Mouse (Mus musculus): ENCODE data around the gene Smox.
"Not testable (repeated sequence)": the region's sequence is repeated elsewhere in the genome, so short reads cannot be mapped to it uniquely, and the experiment has no call there.

Gene Smox

GRCm38 (mm10) chr2:131491196-131491595 lies at the start of gene Smox:
Gene Smox, plus strand, starts transcription at chr2:131491496.
- in situ Hi-C loops (cut with MboI, MseI) = no loop called here

GRCm38 (mm10) chr2:131443084-131443890 lies 48.0 kb upstream of the Smox start:
- in situ Hi-C loops (cut with MboI, MseI) = no loop called here

DNA sequence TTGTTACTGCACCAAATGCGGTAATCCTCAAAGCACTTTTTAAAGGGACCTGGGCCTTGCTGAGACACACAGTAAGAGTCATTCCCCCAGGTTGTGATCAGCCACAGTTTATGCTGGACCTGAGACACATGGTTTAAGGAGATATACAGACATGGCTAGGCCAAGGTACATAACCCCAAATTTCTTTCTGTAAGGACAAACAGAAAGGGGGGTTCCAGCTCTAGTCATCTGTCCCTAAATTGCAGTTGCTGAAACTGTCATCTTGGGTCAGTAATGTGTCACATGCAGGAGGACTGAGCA lies 47.5 kb upstream of the Smox start:
- in situ Hi-C loops (cut with MboI, MseI) = no loop called here

GRCm38 (mm10) chr2:131446416-131446982 lies 44.8 kb upstream of the Smox start:
- in situ Hi-C loops (cut with MboI, MseI) = no loop called here

DNA sequence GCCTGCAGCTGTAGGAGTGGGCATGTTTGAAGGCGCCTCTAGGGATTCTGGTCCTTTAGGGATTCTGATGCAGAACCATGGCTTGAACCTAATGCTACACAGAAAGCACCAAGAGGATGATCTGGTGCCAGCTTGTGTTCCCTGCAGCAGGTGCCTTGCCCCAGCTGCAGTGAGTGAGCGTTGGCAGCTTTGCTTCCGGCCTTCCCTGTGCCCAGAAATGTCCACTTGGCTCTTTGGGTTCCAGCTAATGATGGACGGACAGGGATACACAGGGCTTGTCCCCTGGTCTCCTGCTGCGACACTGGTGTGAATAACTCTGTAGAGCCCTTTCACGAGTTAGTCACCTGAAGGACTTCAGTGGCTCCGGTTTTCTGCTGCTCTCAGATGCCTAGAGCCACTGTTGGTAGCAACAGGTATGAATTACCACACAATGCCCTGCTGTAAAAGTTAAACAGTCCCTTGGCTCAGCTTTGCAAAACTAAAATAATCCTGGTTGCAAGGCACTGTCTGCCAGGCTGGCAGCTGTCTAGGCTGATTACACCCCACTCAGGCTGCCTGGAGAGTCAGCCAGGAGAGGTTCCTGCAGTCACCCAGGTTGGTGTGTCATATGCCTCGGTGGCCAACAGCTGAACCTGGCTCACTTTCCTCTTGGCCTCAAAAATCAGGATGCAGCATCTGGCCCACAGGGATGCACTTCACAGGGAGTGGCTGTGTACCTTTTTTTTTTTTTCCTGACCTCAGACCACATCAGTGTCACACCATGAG lies 43.5 kb upstream of the Smox start:
- in situ Hi-C loops (cut with MboI, MseI) = no loop called here

DNA sequence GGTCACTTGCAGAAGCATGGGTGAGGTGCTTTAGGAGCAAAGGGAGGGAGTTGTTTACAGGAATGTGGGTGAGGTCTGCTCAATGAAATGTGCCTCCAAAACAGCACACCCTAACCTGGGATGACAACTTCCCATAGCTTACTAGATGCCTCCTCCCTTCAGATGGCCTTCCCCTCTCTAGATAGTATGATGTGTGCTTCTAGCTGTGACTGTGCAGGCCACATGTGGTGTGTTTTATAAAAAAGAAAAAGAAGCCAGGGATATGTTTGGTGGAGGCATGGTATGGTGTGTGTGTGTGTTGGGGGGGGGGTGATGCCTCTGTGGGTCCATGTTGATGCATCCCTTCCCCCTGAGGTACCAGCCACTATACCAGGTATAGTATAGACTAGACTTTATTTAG lies 42.9 kb upstream of the Smox start:
- in situ Hi-C loops (cut with MboI, MseI) = no loop called here

DNA sequence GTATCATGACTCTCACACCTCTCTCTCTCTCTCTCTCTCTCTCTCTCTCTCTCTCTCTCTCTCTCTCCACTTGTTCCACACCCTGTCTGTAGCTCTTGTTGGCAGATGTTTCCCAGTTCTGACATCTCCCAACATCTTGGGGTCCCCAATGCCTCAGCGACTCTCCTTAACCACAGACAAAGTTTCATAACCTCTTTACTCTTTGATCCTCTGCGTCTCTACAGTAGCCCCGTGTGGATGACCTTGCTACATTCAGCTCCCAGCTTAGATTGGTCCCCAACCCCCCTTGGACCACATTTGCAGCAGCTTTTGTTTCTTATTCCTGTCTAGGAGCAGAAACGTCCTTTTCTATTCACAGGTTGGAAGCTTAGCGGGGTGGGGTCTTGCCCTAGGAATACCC lies 41.6 kb upstream of the Smox start:
- in situ Hi-C loops (cut with MboI, MseI) = no loop called here

GRCm38 (mm10) chr2:131450491-131450890 lies 40.8 kb upstream of the Smox start:
- in situ Hi-C loops (cut with MboI, MseI) = no loop called here

- in situ Hi-C loops (cut with MboI, MseI) = no loop called here
These were observed 33.6 kb upstream of the Smox start for GRCm38 (mm10) chr2:131457728-131458127.

DNA sequence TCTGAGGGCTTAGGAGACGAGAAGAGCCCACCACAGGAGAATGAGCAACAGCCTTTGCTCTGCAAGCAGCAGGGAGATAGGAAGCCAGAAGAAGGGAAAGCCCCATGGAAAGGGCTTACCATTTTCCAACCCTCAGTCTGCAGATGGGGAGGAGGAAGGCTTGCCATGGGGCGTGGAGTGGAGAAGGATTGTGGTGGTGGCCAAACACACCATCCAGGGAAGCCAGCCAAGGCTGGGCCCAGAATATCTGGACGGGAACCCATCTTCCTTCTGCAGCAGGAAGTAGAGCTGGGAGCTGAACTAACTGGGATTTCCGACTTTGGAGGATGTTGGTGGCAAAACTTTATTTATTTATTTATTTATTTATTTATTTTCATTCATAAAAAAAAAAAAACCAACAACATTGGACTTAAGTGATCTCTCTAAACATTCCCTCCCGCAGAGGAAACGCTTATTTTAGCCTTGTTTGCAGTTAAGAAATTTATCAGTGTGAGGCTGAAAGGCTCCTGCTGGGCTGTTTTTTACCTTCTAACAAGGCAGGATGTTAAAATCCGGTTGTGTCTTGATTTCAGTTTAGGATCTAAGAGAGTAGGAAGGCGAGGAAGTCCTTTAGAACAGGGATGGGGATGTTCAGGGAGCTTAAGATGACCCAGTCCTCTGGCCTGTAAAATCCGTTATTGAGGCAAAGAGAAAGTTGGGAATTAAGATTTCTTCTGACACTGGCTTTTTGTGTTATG lies 30.2 kb upstream of the Smox start:
- in situ Hi-C loops (cut with MboI, MseI) = no loop called here

DNA sequence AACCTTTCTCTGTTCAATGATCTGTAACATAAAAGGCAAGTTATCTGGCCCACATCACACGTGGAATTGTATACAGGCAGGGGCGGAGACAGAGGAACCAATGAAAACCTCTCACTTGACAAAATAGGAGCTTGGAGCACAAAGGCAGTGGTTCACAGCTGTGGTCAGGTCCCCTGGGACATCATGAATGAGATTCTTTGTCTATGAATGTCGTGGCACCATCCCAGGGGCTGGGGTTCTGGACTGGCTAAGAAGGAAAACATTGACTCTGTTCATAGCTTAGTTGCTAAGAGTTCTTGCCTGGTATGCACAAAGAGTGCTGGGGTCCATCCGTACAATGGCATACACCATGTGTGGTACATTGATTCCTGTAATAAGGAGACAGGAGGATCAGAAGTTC lies 28.3 kb upstream of the Smox start:
- in situ Hi-C loops (cut with MboI, MseI) = no loop called here

DNA sequence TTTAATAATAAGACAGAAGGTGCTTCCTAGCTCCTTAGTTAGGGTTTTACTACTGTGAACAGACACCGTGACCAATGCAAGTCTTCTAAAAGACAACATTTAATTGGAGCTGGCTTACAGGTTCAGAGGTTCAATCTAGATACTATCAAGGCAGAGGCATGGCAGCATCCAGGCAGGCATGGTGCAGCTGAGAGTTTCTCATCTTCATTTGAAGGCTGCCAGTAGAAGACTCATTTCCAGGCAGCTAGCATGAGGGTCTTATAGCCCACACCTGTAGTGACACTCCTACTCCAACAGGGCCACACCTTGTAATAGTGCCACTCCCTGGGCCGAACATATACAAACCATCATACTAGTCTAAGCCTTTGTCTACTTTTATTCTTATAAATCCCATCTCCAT lies 27.1 kb upstream of the Smox start:
- in situ Hi-C loops (cut with MboI, MseI) = no loop called here

DNA sequence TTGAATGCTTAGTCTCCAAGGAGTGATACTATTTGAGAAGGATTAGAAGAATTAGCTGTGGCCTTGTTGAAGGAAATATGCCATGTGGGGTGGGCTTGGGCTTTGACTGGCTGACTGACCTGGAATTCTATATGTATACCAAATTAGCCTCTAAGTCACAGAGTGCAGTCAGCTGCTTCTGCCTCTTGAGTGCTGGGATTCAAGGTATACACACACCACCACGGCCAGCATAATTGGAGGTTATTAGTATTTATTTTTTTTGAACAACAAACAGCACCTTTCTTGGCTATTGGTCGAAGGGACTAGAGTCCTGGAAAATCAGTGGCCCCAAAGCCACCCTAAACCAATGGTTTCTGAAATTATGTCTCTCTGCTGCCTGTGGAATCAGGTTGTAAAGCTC lies 24.6 kb upstream of the Smox start:
- in situ Hi-C loops (cut with MboI, MseI) = no loop called here

GRCm38 (mm10) chr2:131469916-131470315 lies 21.4 kb upstream of the Smox start:
- in situ Hi-C loops (cut with MboI, MseI) = no loop called here

GRCm38 (mm10) chr2:131473749-131474148 lies 17.5 kb upstream of the Smox start:
- in situ Hi-C loops (cut with MboI, MseI) = no loop called here

DNA sequence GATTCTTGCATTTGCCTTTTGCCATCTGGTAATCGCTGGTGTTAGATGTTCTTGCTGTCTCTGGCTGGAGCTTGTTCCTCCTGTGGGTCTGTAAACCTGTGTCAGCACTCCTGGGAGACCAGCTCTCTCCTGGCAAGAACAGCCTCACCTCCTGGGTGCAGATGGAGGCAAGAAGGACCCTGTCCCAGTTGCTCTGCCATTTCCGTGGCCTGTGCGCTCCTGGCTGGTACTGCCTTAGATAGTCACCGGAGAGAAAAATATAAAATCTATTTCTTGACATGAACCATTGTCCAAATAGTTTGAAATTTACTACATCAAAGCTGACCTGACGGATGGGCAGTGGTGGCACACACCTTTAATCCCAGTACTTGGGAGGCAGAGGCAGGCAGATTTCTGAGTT lies 14.2 kb upstream of the Smox start:
- in situ Hi-C loops (cut with MboI, MseI) = not testable (repeated sequence)

GRCm38 (mm10) chr2:131477917-131478316 lies 13.4 kb upstream of the Smox start:
- in situ Hi-C loops (cut with MboI, MseI) = no loop called here

DNA sequence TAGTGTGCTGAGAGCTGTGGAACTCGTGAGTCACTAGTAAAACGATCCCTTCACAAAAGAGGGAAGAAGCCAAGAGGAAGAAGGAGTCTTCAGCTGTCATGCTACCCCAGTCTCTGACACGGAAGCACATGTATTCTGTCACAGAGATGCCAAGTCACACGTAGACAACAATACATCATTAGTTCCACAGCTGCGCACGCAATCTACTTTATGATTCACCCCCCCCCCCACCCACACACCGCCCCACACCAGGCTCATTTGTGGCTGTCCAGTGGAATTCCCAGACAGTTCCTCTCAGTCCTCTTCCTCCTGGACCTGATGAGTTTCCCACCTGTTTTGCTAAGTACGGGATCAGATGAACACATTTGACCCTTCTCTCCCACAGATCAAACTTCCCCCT lies 12.9 kb upstream of the Smox start:
- in situ Hi-C loops (cut with MboI, MseI) = no loop called here

DNA sequence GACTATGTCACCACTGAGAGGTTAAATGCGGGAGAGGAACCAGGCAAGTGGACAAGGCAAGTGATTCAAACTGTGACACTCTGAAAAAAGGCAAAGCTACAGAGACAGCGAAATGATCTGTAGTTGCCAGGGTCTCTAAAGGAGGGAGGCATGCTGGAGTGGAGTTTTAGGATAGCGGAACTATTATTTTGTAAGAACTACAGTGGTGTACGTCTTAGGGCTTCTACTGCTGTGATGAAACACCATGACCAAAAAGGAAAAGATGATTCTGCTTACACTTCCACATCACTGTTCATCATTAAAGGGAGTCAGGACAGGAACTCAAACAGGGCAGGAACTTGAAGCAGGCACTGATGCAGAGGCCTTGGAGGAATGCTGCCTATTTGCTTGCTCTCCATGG lies 12.4 kb upstream of the Smox start:
- in situ Hi-C loops (cut with MboI, MseI) = no loop called here

DNA sequence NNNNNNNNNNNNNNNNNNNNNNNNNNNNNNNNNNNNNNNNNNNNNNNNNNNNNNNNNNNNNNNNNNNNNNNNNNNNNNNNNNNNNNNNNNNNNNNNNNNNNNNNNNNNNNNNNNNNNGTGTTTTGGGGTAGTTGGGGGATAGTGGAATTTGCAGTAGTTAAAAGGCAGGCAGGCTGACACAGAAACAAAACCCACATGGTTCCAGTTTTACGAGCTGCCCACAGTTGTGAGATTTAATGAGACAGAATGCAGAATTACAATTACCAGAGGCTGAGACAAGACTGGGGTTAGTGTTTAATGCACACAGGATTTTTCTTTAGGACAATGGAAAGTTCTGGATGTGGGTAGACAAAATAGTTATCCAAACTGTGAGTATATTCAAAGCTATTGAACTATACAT lies 9.6 kb upstream of the Smox start:
- in situ Hi-C loops (cut with MboI, MseI) = no loop called here

- in situ Hi-C loops (cut with MboI, MseI) = no loop called here
These were observed 8.8 kb upstream of the Smox start for GRCm38 (mm10) chr2:131482478-131482877.

DNA sequence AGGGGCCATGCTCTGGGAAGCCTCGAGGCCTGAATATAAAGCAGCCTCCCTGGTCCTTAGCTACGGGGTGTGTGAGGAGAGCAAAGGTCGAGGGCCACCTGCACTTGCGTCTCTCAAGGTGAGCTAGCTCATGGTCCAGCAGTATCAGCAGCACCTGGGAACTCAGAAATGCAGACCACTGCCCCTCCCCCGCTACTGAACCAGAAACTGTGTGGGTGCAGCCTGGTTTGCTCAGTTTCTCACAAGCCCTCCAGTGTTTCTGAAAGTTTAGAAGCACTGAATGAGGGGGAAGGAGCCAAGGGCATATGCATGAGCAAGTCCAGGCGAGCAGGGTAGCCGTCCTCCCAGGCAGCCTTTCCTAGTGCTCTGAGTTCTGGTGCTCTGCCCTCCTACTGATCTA lies 7.7 kb upstream of the Smox start:
- in situ Hi-C loops (cut with MboI, MseI) = no loop called here

All from T-helper 1 cell (primary cell).